Mouse (Mus musculus) hindbrain, embryonic 16.5 days (tissue): ENCODE results near the gene Zfp280c. TPM values are rescaled to one million over a fixed set of nuclear protein-coding genes. Genes with fewer than 3 reads are reported as not detected.
A peak's percentile ranks its signal among the peaks of the same experiment; 100 is the strongest.

Source experiments
- ATAC-seq: fragments of 200-750 bp; cut with Nextera tagmentation; 2 replicates; pipeline ENCODE4 v1.8.0; 2017; ENCODE audit warnings: moderate TSS enrichment, moderate library complexity
- H3K27ac ChIP-seq: fragments of 300-500 bp; sonication (generic); 2 replicates; pipeline ENCODE4 v1.5.1; 2014; ENCODE audit warnings: low read depth, mild to moderate bottlenecking, control low read depth, low read length, moderate library complexity
- H3K27me3 ChIP-seq: fragments of 300-500 bp; sonication (generic); replicated peaks from 2 replicates; pipeline ENCODE4 v1.6.1; 2014; ENCODE audit warnings: low read length; ENCODE audit not compliant: control insufficient read depth, insufficient read depth
- H3K36me3 ChIP-seq: fragments of 300-500 bp; sonication (generic); 2 replicates; pipeline ENCODE4 v1.6.1; 2014; ENCODE audit warnings: mild to moderate bottlenecking, low read length, moderate library complexity, mixed read lengths; ENCODE audit not compliant: control insufficient read depth, insufficient read depth
- H3K4me1 ChIP-seq: fragments of 300-500 bp; sonication (generic); 2 replicates; pipeline ENCODE4 v1.6.1; 2014; ENCODE audit warnings: low read depth, low read length; ENCODE audit not compliant: control insufficient read depth, insufficient read depth
- H3K4me2 ChIP-seq: fragments of 300-500 bp; sonication (generic); 2 replicates; pipeline ENCODE4 v1.6.1; 2014; ENCODE audit warnings: mild to moderate bottlenecking, low read length, control low read depth, moderate library complexity
- H3K4me3 ChIP-seq: fragments of 300-500 bp; sonication (generic); 2 replicates; pipeline ENCODE4 v1.5.1; 2014; ENCODE audit warnings: mild to moderate bottlenecking, low read length, control low read depth, moderate library complexity
- H3K9ac ChIP-seq: fragments of 300-500 bp; sonication (generic); 2 replicates; pipeline ENCODE4 v1.6.1; 2014; ENCODE audit warnings: low read depth, mild to moderate bottlenecking, control low read depth, low read length, moderate library complexity
- H3K9me3 ChIP-seq: fragments of 300-500 bp; sonication (generic); 2 replicates; pipeline ENCODE4 v1.6.1; 2014; ENCODE audit warnings: mild to moderate bottlenecking, low read length, moderate library complexity; ENCODE audit not compliant: control insufficient read depth
- WGBS: fragments of 180-500 bp; shearing (Covaris S2); extraction: QIAGEN DNeasy Blood & Tissue Kit; methylation state at CpG from one replicate; pipeline ENCODE4 v1.1.7; 2014; 5-methylcytosine and 5-hydroxymethylcytosine counted together
- polyA plus RNA-seq: library from polyadenylated mRNA; unstranded; fragments of >200 nt; fragmentation: Nextera tagmentation; extraction: Ambion mirVana; gene quantifications from 2 replicates; pipeline ENCODE4 v1.2.1, GENCODE M21; 2015

Gene Zfp280c
- polyA plus RNA-seq, result 6.6 and 7.2 TPM in 2 replicates

- no peaks in the 10 kb centered on the region for H3K9me3 ChIP-seq
- 21% methylated on average over 36 of the region's 45 CpGs for WGBS
- H3K27ac ChIP-seq, result peak within 1 kb of the TSS; percentile 74
- H3K36me3 ChIP-seq, result no peaks in the 10 kb centered on the region
- H3K4me3 ChIP-seq, result peak within 1 kb of the TSS; percentile 68
- 0 out of 2 replicates have a peak, but pooled peaks cover 3% of the 10 kb centered on the region for H3K4me1 ChIP-seq
- peak within 1 kb of the TSS; percentile 54 for H3K4me2 ChIP-seq
- H3K27me3 ChIP-seq, result no peaks in the 10 kb centered on the region
- ATAC-seq, result peak; percentile 95
- peak within 1 kb of the TSS; percentile 85 for H3K9ac ChIP-seq
These were observed at the start of gene Zfp280c for GRCm38 (mm10) chrX:48594099-48594760. Gene Zfp280c, minus strand, starts transcription at chrX:48594504.

- Histone ChIP-seq H3K9me3 (no peaks in the 10 kb centered on the region), H3K36me3 (peaks cover 2% of the 10 kb centered on the region; the same call in 1 of the 2 replicates), H3K4me1 (no peaks in the 10 kb centered on the region), H3K4me3 (no peak overlapping the region), H3K9ac (no peak overlapping the region), H3K27me3 (no peaks in the 10 kb centered on the region), H3K4me2 (no peak overlapping the region), H3K27ac (no peak overlapping the region)
- no peak for ATAC-seq
- WGBS, result 51% methylated on average over 2 of the region's 2 CpGs
These were observed 42.7 kb upstream of the Zfp280c start for GRCm38 (mm10) chrX:48637032-48637431.

- H3K27ac ChIP-seq, result peak overlapping the region; percentile 88
- ATAC-seq, result peak; percentile 48; the same call in 1 of the 2 replicates
- peak overlapping the region; percentile 62 for H3K9ac ChIP-seq
- H3K4me1 ChIP-seq, result no peaks in the 10 kb centered on the region
- H3K9me3 ChIP-seq, result no peaks in the 10 kb centered on the region
- no peaks in the 10 kb centered on the region for H3K36me3 ChIP-seq
- H3K27me3 ChIP-seq, result no peaks in the 10 kb centered on the region
- peak overlapping the region; percentile 45 for H3K4me2 ChIP-seq
- peak overlapping the region; percentile 62 for H3K4me3 ChIP-seq
- 18% methylated on average over 9 of the region's 9 CpGs for WGBS
These were observed 29.7 kb upstream of the Zfp280c start for GRCm38 (mm10) chrX:48624054-48624420.

GRCm38 (mm10) chrX:48623379-48624053 lies 29.2 kb upstream of the Zfp280c start, which contains the start of gene Slc25a14:
Gene Slc25a14, plus strand, starts transcription at chrX:48623413.
- peak within 1 kb of the TSS; percentile 88 for H3K27ac ChIP-seq
- ATAC-seq, result peak; percentile 98
- no peaks in the 10 kb centered on the region for H3K9me3 ChIP-seq
- H3K9ac ChIP-seq, result peak within 1 kb of the TSS; percentile 62
- peak within 1 kb of the TSS; percentile 51 for H3K4me2 ChIP-seq
- H3K4me1 ChIP-seq, result no peaks in the 10 kb centered on the region
- peak within 1 kb of the TSS; percentile 62 for H3K4me3 ChIP-seq
- no peaks in the 10 kb centered on the region for H3K36me3 ChIP-seq
- WGBS, result 15% methylated on average over 38 of the region's 38 CpGs
- H3K27me3 ChIP-seq, result no peaks in the 10 kb centered on the region

GRCm38 (mm10) chrX:48623049-48623378 lies 28.7 kb upstream of the Zfp280c start:
- no peak; the same call in 1 of the 2 replicates for ATAC-seq
- Histone ChIP-seq H3K9me3 (no peaks in the 10 kb centered on the region), H3K4me2 (peak overlapping the region; percentile 51), H3K4me3 (peak overlapping the region; percentile 62), H3K27me3 (no peaks in the 10 kb centered on the region), H3K9ac (peak overlapping the region; percentile 62), H3K27ac (peak overlapping the region; percentile 88), H3K4me1 (no peaks in the 10 kb centered on the region), H3K36me3 (no peaks in the 10 kb centered on the region)
- WGBS, result 21% methylated on average over 4 of the region's 4 CpGs

GRCm38 (mm10) chrX:48604872-48605271 lies 10.6 kb upstream of the Zfp280c start:
- Histone ChIP-seq H3K27me3 (no peaks in the 10 kb centered on the region), H3K4me2 (no peak overlapping the region), H3K4me3 (no peak overlapping the region), H3K9ac (no peak overlapping the region), H3K4me1 (no peaks in the 10 kb centered on the region), H3K9me3 (no peaks in the 10 kb centered on the region), H3K36me3 (no peaks in the 10 kb centered on the region), H3K27ac (no peak overlapping the region)
- 64% methylated on average over 2 of the region's 2 CpGs for WGBS
- ATAC-seq, result no peak

- no peak overlapping the region for H3K4me2 ChIP-seq
- no peak overlapping the region for H3K4me3 ChIP-seq
- no peaks in the 10 kb centered on the region for H3K36me3 ChIP-seq
- H3K9ac ChIP-seq, result no peak overlapping the region
- H3K9me3 ChIP-seq, result no peaks in the 10 kb centered on the region
- H3K27me3 ChIP-seq, result no peaks in the 10 kb centered on the region
- WGBS, result 92% methylated on average over 5 of the region's 5 CpGs
- no peak overlapping the region for H3K27ac ChIP-seq
- no peak for ATAC-seq
- H3K4me1 ChIP-seq, result 0 out of 2 replicates have a peak, but pooled peaks cover 3% of the 10 kb centered on the region
These were observed 2.6 kb upstream of the Zfp280c start for GRCm38 (mm10) chrX:48596906-48597305.

GRCm38 (mm10) chrX:48596053-48596452 lies 1.7 kb upstream of the Zfp280c start:
- H3K27me3 ChIP-seq, result no peaks in the 10 kb centered on the region
- H3K36me3 ChIP-seq, result no peaks in the 10 kb centered on the region
- no peak overlapping the region for H3K9ac ChIP-seq
- no peak overlapping the region for H3K4me3 ChIP-seq
- H3K9me3 ChIP-seq, result no peaks in the 10 kb centered on the region
- ATAC-seq, result no peak
- 0 out of 2 replicates have a peak, but pooled peaks cover 3% of the 10 kb centered on the region for H3K4me1 ChIP-seq
- no peak overlapping the region for H3K4me2 ChIP-seq
- H3K27ac ChIP-seq, result no peak overlapping the region
- WGBS, result 85% methylated on average over 9 of the region's 9 CpGs

GRCm38 (mm10) chrX:48593721-48594098 lies 594 bp downstream of the Zfp280c start:
- H3K4me1 ChIP-seq, result 0 out of 2 replicates have a peak, but pooled peaks cover 3% of the 10 kb centered on the region
- 21% methylated on average over 10 of the region's 15 CpGs for WGBS
- H3K9me3 ChIP-seq, result no peaks in the 10 kb centered on the region
- ATAC-seq, result peak; percentile 61
- peak overlapping the region; percentile 85 for H3K9ac ChIP-seq
- peak overlapping the region; percentile 68 for H3K4me3 ChIP-seq
- H3K27me3 ChIP-seq, result no peaks in the 10 kb centered on the region
- H3K4me2 ChIP-seq, result peak overlapping the region; percentile 54
- no peaks in the 10 kb centered on the region for H3K36me3 ChIP-seq
- peak overlapping the region; percentile 74 for H3K27ac ChIP-seq
